Mouse (Mus musculus) telencephalon, adult 2 months (tissue): ENCODE measurements around the gene Dnah3.
A peak's percentile ranks its signal among the peaks of the same experiment; 100 is the strongest.

Experiments
- DNase-seq: peaks from one replicate; pipeline ENCODE4 v3.0.0-alpha.2; 2011; ENCODE audit warnings: low read depth, low spot score

Dnah3 gene

DNA sequence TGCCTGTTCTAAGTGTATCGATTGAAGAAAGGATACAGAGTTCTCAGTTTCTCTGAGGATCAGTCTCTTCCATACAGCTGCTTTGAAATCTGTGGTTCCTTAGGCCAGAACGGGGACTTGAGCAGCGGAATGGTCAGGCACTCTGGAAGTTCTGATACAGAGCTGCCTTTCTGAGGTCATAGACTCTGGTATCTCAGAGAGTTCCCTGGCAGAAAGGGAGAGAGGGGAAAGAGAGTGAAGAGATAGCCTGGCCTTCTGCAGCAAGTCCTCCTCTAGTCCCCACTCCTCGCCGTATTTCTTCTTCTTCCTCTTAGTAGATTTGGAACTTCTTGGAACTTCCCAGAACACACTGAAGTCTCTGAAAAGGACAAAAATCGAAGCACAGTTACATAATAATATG is at the start of gene Dnah3:
Dnah3 (minus strand) TSS at position 101 of the 400 bp plus-strand sequence.
- no peak for DNase-seq

DNA sequence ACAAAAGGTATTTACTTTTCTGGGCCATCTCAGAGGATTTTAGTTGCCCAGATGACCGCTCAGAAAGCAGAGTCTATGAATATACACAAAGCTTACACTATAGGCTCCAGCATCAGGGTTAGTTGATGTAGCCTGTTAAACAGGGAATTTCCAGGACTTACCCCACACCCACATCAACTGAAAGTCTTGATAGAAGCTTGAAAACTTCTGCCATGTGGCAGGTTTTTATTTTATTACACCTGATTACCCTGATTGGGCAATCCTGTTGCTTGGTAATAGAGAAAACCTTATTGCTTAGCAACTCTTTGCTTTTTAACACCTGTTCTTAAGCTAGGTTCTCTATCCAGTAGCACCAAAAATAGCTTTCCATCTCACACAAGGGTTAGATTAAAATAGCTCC is 47.7 kb upstream of the Dnah3 start:
- no peak for DNase-seq

DNA sequence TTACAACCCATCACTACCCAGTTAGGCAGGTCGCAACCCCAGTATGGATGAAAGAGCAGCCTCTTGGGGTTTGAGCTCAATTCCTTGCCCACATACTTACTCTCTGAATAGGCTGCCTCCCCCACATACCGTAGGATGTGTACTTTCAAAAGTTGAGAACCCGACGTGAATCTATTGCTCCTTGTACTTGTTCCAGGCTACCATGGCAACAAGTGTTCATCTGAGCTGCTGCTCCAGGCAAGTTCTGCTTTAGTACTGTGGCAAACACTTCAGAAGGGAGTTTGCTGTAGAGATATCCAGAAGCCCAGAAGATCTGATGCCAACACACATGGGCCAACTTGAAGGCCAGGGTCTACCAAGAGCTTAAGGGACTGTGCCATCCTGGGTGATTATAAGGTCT is 33.9 kb upstream of the Dnah3 start:
- DNase-seq, result peak; percentile 77

DNA sequence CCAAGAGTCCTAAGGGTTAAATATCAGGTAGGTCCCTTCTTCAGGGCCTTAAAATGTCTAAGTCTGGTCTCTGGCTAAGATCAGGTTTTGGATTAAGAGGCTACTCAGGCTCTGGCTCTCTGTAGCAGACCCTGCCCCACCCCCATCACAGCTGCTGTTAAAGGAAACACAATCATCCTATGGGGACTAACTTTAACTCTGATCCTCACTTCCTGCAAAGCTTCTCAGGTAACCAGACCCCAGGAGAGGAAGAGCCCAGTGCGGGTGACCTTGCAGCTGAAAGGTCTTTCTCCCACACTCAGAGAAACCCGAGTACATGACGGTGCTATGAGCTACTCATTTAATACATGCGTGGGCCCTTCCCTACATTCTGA is 32.6 kb upstream of the Dnah3 start:
- no peak for DNase-seq

DNA sequence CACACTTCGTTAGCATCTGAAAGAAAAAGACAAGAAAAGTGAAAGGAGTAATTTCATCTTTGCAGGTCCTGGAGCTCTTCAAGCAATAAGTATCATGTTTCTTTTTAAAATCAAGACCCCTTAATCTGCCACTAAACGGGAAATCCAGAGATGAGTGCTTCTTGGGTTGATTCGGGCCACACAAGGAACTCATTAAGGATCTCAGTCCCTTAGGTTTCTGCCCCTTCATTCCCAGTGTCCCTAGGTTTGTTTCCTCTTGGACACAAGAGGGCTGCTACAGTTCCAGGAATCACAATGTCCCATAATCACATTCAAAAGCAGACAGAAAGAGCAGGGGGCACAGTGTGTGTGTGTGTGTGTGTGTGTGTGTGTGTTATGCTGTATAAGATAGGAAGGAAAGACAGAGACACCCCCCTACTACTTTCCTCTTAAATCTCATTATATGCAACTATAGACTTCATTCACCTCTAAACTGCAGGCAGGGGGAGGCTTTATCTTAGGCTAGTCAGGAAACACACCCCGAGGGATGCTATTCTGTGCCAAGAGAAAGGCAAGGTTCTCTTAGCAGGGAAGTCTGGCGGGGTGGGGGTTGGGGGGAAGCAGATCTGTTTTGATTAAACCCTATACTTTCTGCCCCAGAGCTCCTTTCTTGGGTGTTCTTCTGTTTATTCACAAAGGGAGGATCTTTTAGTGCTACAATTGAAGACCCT is 32.1 kb upstream of the Dnah3 start:
- DNase-seq, result no peak

DNA sequence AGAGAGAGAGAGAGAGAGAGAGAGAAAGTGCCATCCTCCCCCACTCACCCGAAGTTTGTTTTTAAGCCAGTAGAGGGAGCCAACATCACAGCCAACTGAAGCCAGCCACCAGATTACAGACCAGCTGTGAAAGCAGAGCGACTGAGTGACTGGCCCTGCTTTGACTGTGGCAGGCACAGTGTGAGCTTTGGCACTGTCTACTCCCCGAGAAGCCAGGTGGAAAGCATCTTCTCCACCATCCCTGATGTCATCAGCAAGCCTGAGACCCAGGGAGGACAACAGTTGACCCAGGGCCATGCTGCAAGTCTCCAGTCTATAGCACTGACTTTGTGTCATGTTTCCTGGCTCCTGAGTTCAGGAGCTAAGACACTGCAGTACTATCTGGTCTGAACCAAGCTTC is 29.8 kb upstream of the Dnah3 start:
- DNase-seq, result no peak

DNA sequence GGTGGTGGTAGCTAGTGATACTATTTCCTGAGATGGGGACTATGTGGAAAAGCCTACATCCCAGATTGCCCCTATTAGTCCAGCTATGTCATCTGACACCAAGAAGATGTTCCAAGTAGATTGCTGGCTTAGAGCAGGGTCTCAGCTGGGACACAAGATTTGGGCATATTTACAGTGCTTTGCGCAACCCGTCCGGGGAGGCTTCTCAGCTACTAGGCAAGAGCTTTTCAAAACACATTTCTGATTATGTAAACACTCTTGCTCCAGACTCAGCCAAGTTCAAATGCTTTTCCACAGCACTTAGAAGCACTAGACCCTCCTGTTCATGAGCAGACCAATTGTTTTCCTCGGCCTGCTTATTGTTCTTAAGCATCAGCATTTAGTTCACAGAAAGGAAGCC is 28.7 kb upstream of the Dnah3 start:
- no peak for DNase-seq

DNA sequence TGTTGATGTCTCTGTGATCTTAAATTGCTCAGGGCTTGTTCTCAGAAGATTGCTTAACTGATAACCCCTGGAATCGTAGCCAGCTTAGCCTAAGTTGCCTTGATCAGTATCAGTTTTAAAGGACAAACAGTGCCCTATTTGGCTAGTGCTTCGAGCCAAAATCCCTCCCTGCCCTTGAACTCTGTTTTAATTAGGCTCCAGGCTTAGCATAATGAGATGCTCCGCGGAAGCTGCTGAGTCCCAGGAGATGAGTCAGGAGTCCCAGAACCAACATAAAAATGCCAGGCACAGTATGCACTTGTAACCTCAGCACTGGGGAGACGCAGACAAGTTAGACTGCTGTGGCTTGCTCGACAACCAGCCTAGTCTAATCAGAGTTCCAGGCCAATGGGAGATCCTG is 22.4 kb upstream of the Dnah3 start:
- DNase-seq, result no peak

DNA sequence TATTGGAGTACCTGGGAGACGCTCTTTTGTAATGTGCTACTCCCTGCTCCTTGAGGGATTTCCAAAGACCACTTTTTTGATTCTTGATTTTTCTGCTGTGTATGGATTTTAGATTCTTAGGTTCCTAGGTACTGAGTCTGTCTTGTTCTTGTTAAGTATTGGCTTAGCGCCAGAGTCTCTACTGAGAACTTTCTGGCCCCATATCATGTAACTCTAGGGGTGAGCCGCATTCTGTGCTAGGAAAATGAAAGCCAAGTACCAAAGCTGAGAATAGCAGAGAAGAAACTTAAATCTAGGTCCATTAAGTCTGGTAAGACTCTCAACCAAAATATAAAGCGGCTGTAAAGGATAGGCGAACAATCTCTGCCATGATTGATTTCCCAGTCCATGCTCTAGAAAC is 21.9 kb upstream of the Dnah3 start:
- no peak for DNase-seq

DNA sequence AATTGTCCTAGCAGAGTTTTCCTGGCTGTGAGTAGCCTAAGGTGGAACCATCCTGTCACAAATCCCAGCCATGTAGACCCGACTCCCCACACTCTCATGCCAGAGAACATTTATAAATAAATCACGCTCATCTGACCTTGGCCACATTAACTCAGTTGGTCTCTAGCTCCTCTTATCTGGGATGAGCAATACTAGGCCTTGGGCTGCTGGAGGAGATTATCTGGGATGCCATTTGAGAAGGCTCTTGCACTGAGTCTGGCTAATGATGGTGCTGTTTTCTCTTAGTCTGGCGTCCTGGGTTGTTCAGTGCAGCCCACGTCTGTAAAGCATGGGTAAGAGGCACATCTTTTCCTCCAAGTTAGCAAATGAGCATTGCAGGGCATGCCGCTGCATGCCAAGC is 14.6 kb upstream of the Dnah3 start:
- DNase-seq, result no peak

DNA sequence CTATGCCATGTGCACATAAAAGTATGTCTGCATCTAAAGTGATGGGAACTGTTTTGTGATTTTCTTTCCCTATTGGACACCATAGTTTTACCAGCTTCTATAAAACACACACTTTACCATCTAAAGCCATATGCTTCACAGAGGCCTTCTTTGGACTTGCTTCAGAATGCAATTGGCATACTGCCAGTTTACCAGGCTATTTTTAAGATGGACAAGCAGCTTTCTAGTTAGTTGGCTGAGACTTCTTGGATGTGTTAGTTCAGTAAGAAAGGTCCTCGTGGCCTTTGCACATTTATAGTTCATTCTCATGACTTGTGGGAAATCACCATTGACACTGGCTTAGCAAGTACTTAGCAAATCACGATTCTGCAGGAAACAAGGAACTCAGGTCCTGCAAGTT is 11.3 kb upstream of the Dnah3 start:
- no peak for DNase-seq

DNA sequence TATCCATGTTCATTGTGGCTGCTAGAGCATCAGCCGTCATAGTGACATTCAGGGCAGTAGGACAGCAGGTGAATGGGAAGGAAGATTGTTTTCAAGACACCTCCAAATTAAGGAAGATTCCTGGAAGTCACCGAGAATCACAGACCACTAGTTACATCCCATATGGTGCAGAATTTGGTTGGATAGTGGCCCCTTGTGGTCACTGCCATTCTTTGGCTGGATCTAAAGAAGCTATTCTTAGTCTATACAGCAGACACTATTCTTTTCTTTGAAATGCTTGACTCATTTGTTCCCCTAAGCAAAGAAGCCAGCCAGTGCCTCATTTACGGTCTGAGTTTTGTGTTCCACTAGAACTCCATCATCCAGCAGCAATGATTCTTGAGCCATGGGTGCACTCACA is 9.9 kb upstream of the Dnah3 start:
- DNase-seq, result no peak

DNA sequence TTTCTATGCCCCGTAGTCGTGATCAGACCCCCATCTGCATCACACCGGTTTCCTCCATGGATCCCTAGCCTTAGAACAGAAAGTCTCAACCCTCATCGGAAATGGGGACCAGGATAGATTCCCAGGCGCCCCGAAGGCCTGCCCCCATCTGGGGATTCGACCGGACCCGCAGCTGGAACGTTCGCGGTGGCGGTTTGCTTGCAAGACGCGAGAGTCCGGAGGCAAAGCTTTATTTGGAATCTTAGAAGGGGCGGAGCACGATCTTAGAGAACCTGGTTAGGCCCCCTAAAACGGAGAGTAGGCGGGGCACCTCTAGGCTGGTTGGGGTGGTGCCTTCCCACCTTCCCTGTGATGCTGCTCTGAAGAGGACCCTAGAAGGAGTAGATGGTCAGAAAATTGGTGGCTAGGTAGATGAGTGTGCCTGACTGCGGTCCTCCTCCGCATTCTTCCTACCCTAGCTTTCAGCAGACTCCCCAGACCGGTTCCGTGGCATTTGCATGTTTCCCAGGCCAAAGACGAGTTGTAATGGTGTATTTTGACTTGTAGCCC is 8.0 kb upstream of the Dnah3 start:
- DNase-seq, result no peak

DNA sequence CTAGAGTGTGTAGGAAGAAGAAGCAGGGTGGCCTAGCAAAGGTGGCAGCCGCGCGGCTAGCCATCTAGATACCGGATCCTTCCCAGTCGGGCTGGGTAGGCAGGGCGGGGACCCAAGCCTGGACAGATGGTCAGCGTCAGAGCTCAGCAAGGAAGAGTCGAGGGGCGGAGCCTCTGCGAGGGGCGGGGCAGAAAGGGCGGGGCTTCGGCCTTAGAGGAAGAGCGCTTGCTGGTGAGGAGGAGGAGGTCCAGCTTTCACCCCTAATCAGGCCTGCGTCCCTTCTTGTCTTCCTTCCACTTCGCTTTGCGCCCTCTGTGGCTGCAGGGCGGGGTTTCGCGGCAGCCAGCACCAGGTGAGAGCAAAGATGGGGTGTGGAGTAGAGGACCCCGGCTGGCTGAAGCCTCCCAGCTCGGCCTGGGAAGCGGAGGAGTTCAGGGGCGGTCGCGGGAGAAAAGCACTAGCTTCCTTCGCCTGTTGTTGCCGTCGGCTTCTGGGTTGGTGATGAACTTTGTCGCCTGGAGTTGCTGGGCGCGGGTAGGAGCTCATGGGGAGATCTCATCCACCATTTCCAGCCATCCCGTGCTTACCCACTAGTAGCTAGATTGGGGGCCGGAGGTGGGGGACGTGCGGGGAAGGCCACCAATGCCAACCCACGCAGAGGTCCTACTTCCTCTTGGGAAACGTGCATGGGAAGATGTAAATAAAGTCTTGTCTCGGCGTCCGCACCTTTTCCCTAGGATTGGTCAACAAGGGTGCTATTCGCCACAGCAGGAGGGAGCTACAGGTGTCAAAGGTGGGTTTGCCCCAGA is 7.3 kb upstream of the Dnah3 start, which contains the start of gene Tmem159:
Tmem159 (plus strand) TSS at position 190 of the 809 bp plus-strand sequence.
- peak; percentile 31 for DNase-seq

DNA sequence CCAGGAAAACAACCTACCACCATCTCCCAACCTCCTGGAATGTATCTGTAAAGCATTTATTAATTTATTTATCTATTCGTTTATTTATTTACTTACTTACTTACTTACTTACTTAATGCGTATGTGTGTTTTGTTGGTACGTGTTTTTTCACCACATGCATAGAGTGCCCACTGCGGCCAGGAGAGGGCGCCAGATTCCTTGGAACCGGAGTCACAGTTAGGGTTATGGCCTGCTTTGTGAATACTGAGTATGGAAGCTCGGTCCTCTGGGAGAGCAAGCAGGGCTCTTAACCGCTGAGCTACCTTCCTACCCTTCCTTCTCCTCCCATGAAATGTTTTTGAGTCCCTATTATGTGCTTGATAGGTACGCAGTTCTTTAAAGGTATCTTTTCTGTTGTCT is 3.3 kb upstream of the Dnah3 start:
- no peak for DNase-seq

DNA sequence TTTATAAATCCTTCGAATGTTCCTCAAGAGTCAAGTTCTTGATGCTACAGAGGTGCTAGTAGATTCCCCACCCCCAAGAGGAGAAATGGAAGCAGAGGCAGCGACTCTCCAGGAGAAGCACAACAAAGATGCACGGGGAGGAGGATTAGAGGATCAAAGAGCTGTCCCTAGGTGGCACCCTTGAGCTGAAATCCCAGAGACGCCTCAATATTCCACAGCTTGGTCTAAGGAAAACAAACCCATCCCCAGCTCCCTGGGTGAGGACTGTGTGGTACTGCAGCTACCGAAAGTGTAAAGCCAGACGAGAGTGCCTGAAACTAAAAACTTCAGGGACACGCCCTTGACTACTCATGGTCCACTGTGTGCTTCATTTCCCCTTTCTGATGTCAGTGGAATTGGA is 2.8 kb upstream of the Dnah3 start:
- DNase-seq, result peak; percentile 40

DNA sequence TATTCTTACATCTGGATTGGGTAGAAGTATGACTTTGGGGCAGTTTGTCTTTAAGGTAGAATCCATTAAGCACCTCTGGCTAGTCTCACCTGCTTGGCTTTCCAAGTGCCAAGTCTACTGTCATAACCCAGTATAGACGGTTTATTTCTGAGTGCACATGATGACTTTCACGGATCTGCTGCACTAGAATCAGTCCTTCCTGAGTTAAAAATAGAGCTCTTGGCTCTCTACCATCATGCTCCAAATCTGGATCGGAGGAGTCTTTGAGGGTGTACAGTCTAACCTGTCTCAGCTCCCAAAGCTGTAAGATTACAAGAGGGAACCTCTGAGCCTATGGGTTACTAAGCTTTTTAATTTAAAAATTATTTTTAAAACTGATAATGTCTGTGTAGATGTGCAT is 864 bp downstream of the Dnah3 start:
- peak; percentile 42 for DNase-seq

DNA sequence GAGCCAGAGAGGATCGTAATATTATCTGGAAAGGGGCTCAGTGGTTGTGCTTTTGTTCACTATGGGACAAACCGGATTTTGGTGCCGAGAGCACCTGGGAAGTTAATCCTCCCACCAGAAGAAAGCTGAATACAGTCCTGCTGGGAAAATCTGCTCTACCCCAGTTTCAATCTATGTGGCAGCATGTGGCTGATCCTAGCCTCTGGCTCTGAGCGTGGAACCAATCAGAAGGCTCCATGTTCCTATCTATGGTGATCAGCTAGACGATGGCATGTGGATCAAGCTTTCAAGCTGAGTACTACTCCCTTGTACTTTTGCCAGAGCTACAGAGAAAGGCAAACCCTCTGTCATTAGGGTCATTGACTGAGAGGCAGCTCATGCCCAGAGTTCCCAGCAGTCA is 2.0 kb downstream of the Dnah3 start:
- DNase-seq, result no peak

DNA sequence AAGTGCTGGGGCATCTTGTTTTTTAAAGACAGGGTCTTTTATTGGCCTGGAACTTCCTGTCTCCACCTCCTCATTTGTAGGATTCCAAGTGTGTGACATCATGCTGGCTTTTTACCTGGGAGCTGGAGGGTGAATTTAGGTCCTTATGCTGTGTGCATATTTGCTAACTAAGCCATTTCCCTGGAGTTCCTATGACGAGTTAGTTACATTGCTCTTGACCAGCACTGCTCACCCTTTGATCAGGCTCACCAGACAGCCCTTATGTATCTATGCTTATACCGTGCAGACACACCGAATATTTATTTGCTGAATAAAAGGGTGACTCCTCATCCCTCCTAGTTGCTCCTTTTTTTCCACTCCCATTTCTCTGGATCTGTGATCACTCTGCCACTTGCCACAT is 14.9 kb downstream of the Dnah3 start:
- no peak for DNase-seq

DNA sequence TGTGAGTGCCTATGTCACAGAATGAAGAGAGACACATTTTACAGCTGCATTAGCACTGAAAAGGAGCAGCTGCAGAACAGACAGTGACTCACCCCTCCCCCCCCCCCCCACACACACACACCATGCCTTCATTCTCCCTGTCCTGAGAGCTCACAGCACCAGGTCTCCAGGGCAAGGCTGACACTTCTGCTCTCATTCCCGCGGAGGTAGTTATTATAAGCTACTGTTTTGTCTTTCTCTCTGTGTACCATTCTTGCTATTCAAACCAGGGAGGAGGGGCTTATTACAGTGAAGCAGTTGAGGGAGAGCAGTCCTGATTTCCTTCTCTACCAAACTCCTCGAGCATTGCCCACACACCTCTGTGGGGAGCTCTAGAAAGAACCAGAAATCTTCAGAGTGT is 25.9 kb downstream of the Dnah3 start:
- DNase-seq, result no peak

DNA sequence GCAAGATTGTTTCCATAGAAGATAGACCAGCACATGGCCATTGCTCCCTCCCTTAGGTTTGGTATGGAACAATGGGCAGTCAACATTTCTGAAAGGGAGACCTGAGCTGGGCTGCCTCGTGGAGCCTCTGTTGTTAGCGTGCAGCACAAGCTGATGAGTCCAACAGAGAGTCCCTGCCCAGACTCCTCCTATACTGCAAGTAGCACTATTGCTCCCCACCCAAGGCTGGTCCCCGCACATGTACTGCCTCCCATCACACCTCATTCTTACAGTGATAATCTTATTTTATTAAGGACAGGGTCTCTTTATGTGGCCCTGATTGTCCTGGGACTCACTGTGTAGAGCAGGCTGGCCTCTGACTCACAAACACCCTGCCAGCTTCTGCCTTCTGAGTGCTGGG is 27.0 kb downstream of the Dnah3 start:
- DNase-seq, result no peak

DNA sequence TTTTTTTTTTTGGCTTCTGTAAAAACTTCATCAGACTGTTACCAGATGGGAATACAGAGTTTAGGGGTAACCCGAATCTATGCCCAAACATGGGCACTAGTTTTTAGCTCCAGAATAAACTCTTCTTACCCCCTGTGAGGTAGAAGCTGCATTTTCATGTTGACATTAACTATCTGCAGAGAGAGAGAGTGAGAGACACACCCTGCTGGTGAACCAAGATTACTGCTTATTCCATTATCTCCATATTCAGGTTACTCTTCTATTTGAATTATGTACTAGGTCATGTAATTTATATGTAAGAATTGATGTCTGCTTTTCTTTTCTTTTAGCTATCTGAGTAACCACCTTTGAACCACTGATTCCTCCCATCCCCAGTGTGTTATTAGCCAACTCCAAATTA is 31.0 kb downstream of the Dnah3 start:
- DNase-seq, result no peak

DNA sequence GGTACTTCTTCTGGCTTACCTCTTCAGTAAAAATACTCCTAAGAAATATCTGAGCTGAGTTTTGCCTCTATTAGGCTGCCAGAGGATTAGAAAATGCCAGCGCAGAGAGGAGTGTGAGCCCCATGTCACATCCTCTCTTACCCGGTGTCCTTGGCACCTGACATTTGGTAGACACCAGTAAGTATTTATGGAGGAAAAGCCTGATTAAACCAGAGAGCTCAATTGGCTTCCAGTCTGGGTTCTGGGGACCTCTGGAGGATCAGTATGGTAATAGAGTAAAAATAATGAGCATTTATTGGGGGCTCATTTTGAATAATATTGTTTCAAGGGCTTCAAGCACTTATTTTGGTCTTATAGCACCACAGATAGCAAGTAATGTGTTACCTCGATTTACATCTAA is 39.6 kb downstream of the Dnah3 start:
- DNase-seq, result no peak
